In the genomic region with DNA sequence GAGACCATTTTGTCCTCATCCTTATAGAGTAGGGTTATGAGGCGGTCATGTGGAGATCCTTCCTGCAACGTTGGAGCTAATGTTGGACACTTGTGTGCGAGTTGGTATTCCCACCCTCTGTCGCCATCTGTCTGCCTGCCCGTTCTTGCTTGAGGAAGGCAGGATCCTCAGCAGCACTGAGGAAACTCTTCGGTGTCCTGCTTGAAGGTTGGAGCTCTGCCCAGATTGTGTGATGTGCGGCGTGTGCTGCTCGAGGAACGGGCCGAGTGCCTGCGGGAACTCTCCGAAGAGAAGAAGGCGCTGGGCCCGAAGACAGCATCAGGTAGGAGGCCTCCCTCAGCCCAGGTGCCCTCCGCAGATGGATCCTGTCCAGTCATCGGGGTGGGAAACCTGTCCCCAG, we compare ENCODE assay signal across 22 mouse cellular contexts. TPM values are rescaled to one million over a fixed set of nuclear protein-coding genes. Genes with fewer than 3 reads are reported as not detected.
A peak's percentile ranks its signal among the peaks of the same experiment; 100 is the strongest.
DNase-seq lines count a peak whose midpoint lies in the region; ATAC-seq and TF ChIP-seq lines count a peak whose summit lies in the region.
"Had no signal": no experiment of that assay in that cellular context is flagged by ENCODE, and none has a peak within 500 bp of the region (broad histone marks: within the 10 kb centered on the region; RNA-seq: fewer than 3 reads in every experiment).

No protein-coding gene starts in this region.

- H3K4me2 ChIP-seq in lung, embryonic 14.5 days: no peak overlapping the region
- H3K4me2 ChIP-seq in stomach, postnatal 0 days (replicated peaks; ENCODE audit: low read depth): no peak overlapping the region
- H3K4me2 ChIP-seq: forebrain, embryonic 12.5 days; heart, embryonic 12.5 days; limb, embryonic 15.5 days; neural tube, embryonic 13.5 days had no signal

- H3K9me3 ChIP-seq in lung, embryonic 14.5 days (ENCODE audit: low read depth, low read length): no peaks in the 10 kb centered on the region
- H3K9me3 ChIP-seq in stomach, postnatal 0 days (ENCODE audit: control insufficient read depth, low read length): no peaks in the 10 kb centered on the region
- H3K9me3 ChIP-seq: forebrain, embryonic 12.5 days; heart, embryonic 12.5 days; limb, embryonic 15.5 days; midbrain, embryonic 10.5 days; neural tube, embryonic 13.5 days had no signal

- no peak for DNase-seq in frontal cortex, postnatal 25 days (ENCODE audit: low spot score in 2 of 2)
- peak; percentile 25 for DNase-seq in lung, embryonic 14.5 days
- DNase-seq in lung, postnatal 25 days (ENCODE audit: low spot score): no peak
- DNase-seq in left cerebral cortex, postnatal 36 days (ENCODE audit: low spot score in 2 of 2): peak; percentile 33 to 34
- DNase-seq in stomach, postnatal 0 days (ENCODE audit: low spot score): no peak
- DNase-seq in thymus, postnatal 0 days (ENCODE audit: low spot score): no peak
- DNase-seq: heart, postnatal 36 days; kidney, adult 18-20 months; kidney, postnatal 25 days; liver, postnatal 0 days; lung, postnatal 36 days; thymus, postnatal 14 days had no signal

- intact Hi-C loops in left cerebral cortex, postnatal 36 days (cut with DNase I): no loop called here

- H3K36me3 ChIP-seq in lung, embryonic 14.5 days (ENCODE audit: insufficient read depth): no peaks in the 10 kb centered on the region
- H3K36me3 ChIP-seq in stomach, postnatal 0 days (ENCODE audit: control insufficient read depth, insufficient read depth, low read length): no peaks in the 10 kb centered on the region
- H3K36me3 ChIP-seq: forebrain, embryonic 12.5 days; heart, embryonic 12.5 days; limb, embryonic 15.5 days; midbrain, embryonic 10.5 days; neural tube, embryonic 13.5 days had no signal

- 78% methylated on average over 17 of the region's 17 CpGs for whole genome bisulfite sequencing in lung, embryonic 14.5 days
- WGBS in stomach, postnatal 0 days: 76% methylated on average over 17 of the region's 17 CpGs

- no peak overlapping the region for H3K9ac ChIP-seq in lung, embryonic 14.5 days
- no peak overlapping the region for H3K9ac ChIP-seq in stomach, postnatal 0 days (ENCODE audit: low read length)
- H3K9ac ChIP-seq: forebrain, embryonic 12.5 days; heart, embryonic 12.5 days; limb, embryonic 15.5 days; liver, postnatal 0 days; neural tube, embryonic 13.5 days had no signal

- H3K27ac ChIP-seq in lung, embryonic 14.5 days (ENCODE audit: low read depth): no peak overlapping the region
- no peak overlapping the region for H3K27ac ChIP-seq in stomach, postnatal 0 days (replicated peaks)
- H3K27ac ChIP-seq: forebrain, embryonic 12.5 days; left cerebral cortex, adult 2 months; limb, embryonic 15.5 days; midbrain, embryonic 10.5 days; neural tube, embryonic 13.5 days had no signal

- 0 out of 2 replicates have a peak, but pooled peaks cover 3% of the 10 kb centered on the region for H3K4me1 ChIP-seq in lung, embryonic 14.5 days (ENCODE audit: insufficient read depth)
- no peaks in the 10 kb centered on the region for H3K4me1 ChIP-seq in stomach, postnatal 0 days (replicated peaks; ENCODE audit: control insufficient read depth, insufficient read depth)
- H3K4me1 ChIP-seq: limb, embryonic 15.5 days; neural tube, embryonic 13.5 days had no signal

- no peaks in the 10 kb centered on the region for H3K27me3 ChIP-seq in lung, embryonic 14.5 days (ENCODE audit: insufficient read depth, low read length)
- H3K27me3 ChIP-seq in stomach, postnatal 0 days (ENCODE audit: control insufficient read depth, insufficient read depth, low read length): no peaks in the 10 kb centered on the region
- H3K27me3 ChIP-seq: forebrain, embryonic 12.5 days; heart, embryonic 12.5 days; limb, embryonic 15.5 days; neural tube, embryonic 13.5 days had no signal

- no peak for TF ChIP-seq EP300 in stomach, postnatal 0 days (optimal IDR thresholded peaks at IDR 0.05)

- H3K4me3 ChIP-seq in lung, embryonic 14.5 days (ENCODE audit: low read depth, low read length): no peak overlapping the region
- H3K4me3 ChIP-seq in stomach, postnatal 0 days (ENCODE audit: low read depth, low read length): no peak overlapping the region
- H3K4me3 ChIP-seq: forebrain, embryonic 12.5 days; heart, embryonic 12.5 days; left cerebral cortex, adult 2 months; limb, embryonic 15.5 days; midbrain, embryonic 10.5 days; neural tube, embryonic 13.5 days had no signal

- ATAC-seq in frontal cortex, adult (ENCODE audit: low TSS enrichment): peak; percentile 94
- no peak for ATAC-seq in lung, embryonic 14.5 days (ENCODE audit: insufficient read depth)
- ATAC-seq in stomach, postnatal 0 days (ENCODE audit: low FRiP score, low TSS enrichment): no peak
- ATAC-seq: hindbrain, embryonic 16.5 days; liver, postnatal 0 days had no signal

- TF ChIP-seq CTCF in lung, embryonic 14.5 days (IDR thresholded peaks at IDR 0.05; ENCODE audit: low read depth): 0 out of 2 replicates have a peak, but pooled peaks have one; percentile 15
- peak; percentile 34; the same call in 1 of the 2 replicates for TF ChIP-seq CTCF in stomach, postnatal 0 days (IDR thresholded peaks at IDR 0.05; ENCODE audit: low read depth)

RNA-seq across cellular contexts. Expression of gene Sctr, which starts 15.3 kb away (rescaled TPM):
- polyA plus RNA-seq in lung, embryonic 14.5 days (2014; fragmentation: Nextera tagmentation; extraction: Ambion mirVana): 0.16 and 0.29 TPM in 2 replicates
- under 1 TPM; 0.35 to 0.43 TPM for total RNA-seq in left cerebral cortex, postnatal 36 days (2021)
- 3.0 and 4.6 TPM in 2 replicates for polyA plus RNA-seq in stomach, postnatal 0 days (2015; fragmentation: Nextera tagmentation; extraction: Ambion mirVana)
- 0.23 TPM in 1 of 2 replicates, not detected in the other for polyA plus RNA-seq in thymus, postnatal 0 days (2015; fragmentation: Nextera tagmentation; extraction: Ambion mirVana)
- total RNA-seq: heart, postnatal 36 days had no signal

RNA-seq across cellular contexts. Expression of gene Cfap221, which starts 24.9 kb away (rescaled TPM):
- polyA plus RNA-seq in lung, embryonic 14.5 days (2014; fragmentation: Nextera tagmentation; extraction: Ambion mirVana): not detected in 2 replicates
- total RNA-seq in left cerebral cortex, postnatal 36 days (2021): 1 to 10 TPM in 1 of 2 experiments, under 1 TPM in 1; 0.20 to 1.0 TPM
- polyA plus RNA-seq in stomach, postnatal 0 days (2015; fragmentation: Nextera tagmentation; extraction: Ambion mirVana): 0.07 and 0.11 TPM in 2 replicates
- 0.07 TPM in 1 of 2 replicates, not detected in the other for polyA plus RNA-seq in thymus, postnatal 0 days (2015; fragmentation: Nextera tagmentation; extraction: Ambion mirVana)
- total RNA-seq: ES-E14; heart, postnatal 36 days had no signal
- polyA plus RNA-seq: forebrain, embryonic 12.5 days; heart, embryonic 12.5 days; limb, embryonic 15.5 days; liver, postnatal 0 days; stomach, embryonic 14.5 days had no signal

RNA-seq across cellular contexts. Expression of gene Tmem37, which starts 51.9 kb away (rescaled TPM):
- 7.4 and 8.0 TPM in 2 replicates for polyA plus RNA-seq in lung, embryonic 14.5 days (2014; fragmentation: Nextera tagmentation; extraction: Ambion mirVana)
- total RNA-seq in left cerebral cortex, postnatal 36 days (2021): 1 to 10 TPM; 1.1 TPM
- 7.8 and 8.8 TPM in 2 replicates for polyA plus RNA-seq in stomach, postnatal 0 days (2015; fragmentation: Nextera tagmentation; extraction: Ambion mirVana)
- 11.3 and 11.4 TPM in 2 replicates for polyA plus RNA-seq in thymus, postnatal 0 days (2015; fragmentation: Nextera tagmentation; extraction: Ambion mirVana)

Comparison
In these comparisons a context has a peak if more than half of its experiments do, and no peak if none do; other contexts are left out.
1. DNase-seq: peak in lung, embryonic 14.5 days (single experiment) and left cerebral cortex, postnatal 36 days (2 of 2); none in frontal cortex, postnatal 25 days (0 of 2), lung, postnatal 25 days (single experiment), stomach, postnatal 0 days (single experiment) and thymus, postnatal 0 days (single experiment).